Mouse (Mus musculus) limb, embryonic 13.5 days (tissue): Measurements from ENCODE around the gene Glrx2. TPM values are rescaled to one million over a fixed set of nuclear protein-coding genes. Genes with fewer than 3 reads are reported as not detected.

Experiments
- ATAC-seq: fragments of 200-750 bp; cut with Nextera tagmentation; 2 replicates; pipeline ENCODE4 v1.8.0; 2017; ENCODE audit warnings: low read depth, moderate number of reproducible peaks, moderate TSS enrichment; ENCODE audit not compliant: low FRiP score
- H3K27ac ChIP-seq: fragments of 300-500 bp; sonication (generic); 2 replicates; pipeline ENCODE4 v1.5.1; 2015; ENCODE audit warnings: inconsistent platforms, mild to moderate bottlenecking, moderate library complexity
- H3K27me3 ChIP-seq: fragments of 300-500 bp; sonication (generic); 2 replicates; pipeline ENCODE4 v1.6.1; 2015; ENCODE audit warnings: mild to moderate bottlenecking, inconsistent platforms
- H3K36me3 ChIP-seq: fragments of 300-500 bp; sonication (generic); 2 replicates; pipeline ENCODE4 v1.6.1; 2015; ENCODE audit warnings: inconsistent platforms, mild to moderate bottlenecking, moderate library complexity
- H3K4me1 ChIP-seq: fragments of 300-500 bp; sonication (generic); 2 replicates; pipeline ENCODE4 v1.6.1; 2015; ENCODE audit warnings: inconsistent platforms
- H3K4me2 ChIP-seq: fragments of 300-500 bp; sonication (generic); replicated peaks from 2 replicates; pipeline ENCODE4 v1.6.1; 2015; ENCODE audit warnings: inconsistent platforms, mild to moderate bottlenecking, moderate library complexity
- H3K4me3 ChIP-seq: fragments of 300-500 bp; sonication (generic); 2 replicates; pipeline ENCODE4 v1.5.1; 2015; ENCODE audit warnings: moderate library complexity, mild to moderate bottlenecking, inconsistent platforms
- H3K9ac ChIP-seq: fragments of 300-500 bp; sonication (generic); 2 replicates; pipeline ENCODE4 v1.6.1; 2015; ENCODE audit warnings: mild to moderate bottlenecking, inconsistent platforms
- H3K9me3 ChIP-seq: fragments of 300-500 bp; sonication (generic); 2 replicates; pipeline ENCODE4 v1.6.1; 2016; ENCODE audit warnings: inconsistent platforms
- WGBS: fragments of 180-500 bp; shearing (Covaris S2); methylation state at CpG from one replicate; pipeline ENCODE4 v1.1.7; 2015; 5-methylcytosine and 5-hydroxymethylcytosine counted together
- polyA plus RNA-seq: library from polyadenylated mRNA; unstranded; fragments of >200 nt; fragmentation: Nextera tagmentation; extraction: Ambion mirVana; gene quantifications from 2 replicates; pipeline ENCODE4 v1.2.1, GENCODE M21; 2015

The Glrx2 gene
- polyA plus RNA-seq, 1 experiment from 2014 or later = 103 TPM

GRCm38 (mm10) chr1:143727701-143728445, 11.7 kb downstream of the Glrx2 start:
- no peak for ATAC-seq
- Histone ChIP-seq H3K27me3 (no peaks in the 10 kb centered on the region), H3K4me2 (no peak overlapping the region), H3K36me3 (no peaks in the 10 kb centered on the region), H3K4me3 (no peak overlapping the region), H3K9me3 (no peaks in the 10 kb centered on the region), H3K4me1 (no peaks in the 10 kb centered on the region), H3K9ac (no peak overlapping the region), H3K27ac (no peak overlapping the region)
- 68% methylated on average over 9 of the region's 9 CpGs for WGBS

DNA sequence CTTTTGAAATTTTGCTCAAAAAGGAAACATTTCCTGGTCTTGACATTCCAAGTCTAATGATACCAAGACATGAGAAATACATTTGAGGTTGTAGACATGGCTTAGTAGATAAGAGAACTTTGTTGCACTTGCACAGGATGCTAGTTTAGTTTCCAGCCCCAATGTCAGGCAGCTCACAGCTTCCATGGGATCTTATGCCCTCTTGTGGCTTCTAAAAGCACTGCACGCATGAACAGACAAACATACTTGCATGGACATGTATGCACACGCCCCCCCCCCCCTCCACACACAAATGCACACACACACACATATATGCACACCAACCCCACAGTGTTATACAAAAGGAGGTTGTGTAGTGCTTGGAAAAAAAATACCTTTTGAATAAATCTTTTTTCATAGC, 14.8 kb downstream of the Glrx2 start:
- no peak overlapping the region for H3K4me2 ChIP-seq
- ATAC-seq = no peak
- H3K27me3 ChIP-seq = no peaks in the 10 kb centered on the region
- 75% methylated on average over 2 of the region's 2 CpGs for WGBS
- H3K9ac ChIP-seq = no peak overlapping the region
- H3K4me3 ChIP-seq = no peak overlapping the region
- no peaks in the 10 kb centered on the region for H3K9me3 ChIP-seq
- H3K27ac ChIP-seq = no peak overlapping the region
- H3K36me3 ChIP-seq = no peaks in the 10 kb centered on the region
- H3K4me1 ChIP-seq = no peaks in the 10 kb centered on the region

GRCm38 (mm10) chr1:143731691-143732090, 15.6 kb downstream of the Glrx2 start:
- Histone ChIP-seq H3K4me2 (no peak overlapping the region), H3K27me3 (no peaks in the 10 kb centered on the region), H3K9me3 (no peaks in the 10 kb centered on the region), H3K9ac (no peak overlapping the region), H3K4me3 (no peak overlapping the region), H3K4me1 (no peaks in the 10 kb centered on the region), H3K36me3 (no peaks in the 10 kb centered on the region), H3K27ac (no peak overlapping the region)
- 42% methylated on average over 4 of the region's 4 CpGs for WGBS
- no peak for ATAC-seq

- Histone ChIP-seq H3K27ac (no peak overlapping the region), H3K9me3 (no peaks in the 10 kb centered on the region), H3K4me2 (no peak overlapping the region), H3K4me3 (no peak overlapping the region), H3K27me3 (no peaks in the 10 kb centered on the region), H3K4me1 (no peaks in the 10 kb centered on the region), H3K36me3 (no peaks in the 10 kb centered on the region), H3K9ac (no peak overlapping the region)
- ATAC-seq = no peak
- WGBS = 75% methylated on average over 5 of the region's 5 CpGs
Observed at GRCm38 (mm10) chr1:143733914-143734410, 17.8 kb downstream of the Glrx2 start.

DNA sequence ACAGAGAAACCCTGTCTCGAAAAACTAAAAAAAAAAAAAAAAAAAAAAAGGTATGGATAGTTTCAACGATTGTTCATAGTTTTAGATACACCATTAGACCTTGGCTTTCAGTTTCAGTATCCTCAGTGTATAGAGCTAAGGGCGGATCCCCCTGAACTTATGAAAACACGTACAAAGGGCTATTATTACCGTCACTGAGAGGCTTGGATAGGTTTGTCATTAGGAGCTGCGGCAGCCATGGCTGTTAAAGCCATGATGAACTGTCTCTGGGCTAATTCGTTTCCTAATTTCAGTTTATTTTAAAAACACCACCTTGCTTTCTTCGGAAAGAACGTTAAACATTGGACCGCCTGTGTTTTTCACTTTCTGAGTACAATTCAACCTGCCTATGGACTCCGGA, 22.7 kb downstream of the Glrx2 start:
- ATAC-seq = no peak
- WGBS = 27% methylated on average over 11 of the region's 11 CpGs
- Histone ChIP-seq H3K9me3 (no peaks in the 10 kb centered on the region), H3K4me3 (peak overlapping the region; percentile 75), H3K4me2 (peak overlapping the region; percentile 63), H3K27ac (no peak overlapping the region), H3K9ac (peak overlapping the region; percentile 82), H3K27me3 (no peaks in the 10 kb centered on the region), H3K4me1 (peaks cover 4% of the 10 kb centered on the region; the same call in 1 of the 2 replicates), H3K36me3 (peaks cover 15% of the 10 kb centered on the region)

DNA sequence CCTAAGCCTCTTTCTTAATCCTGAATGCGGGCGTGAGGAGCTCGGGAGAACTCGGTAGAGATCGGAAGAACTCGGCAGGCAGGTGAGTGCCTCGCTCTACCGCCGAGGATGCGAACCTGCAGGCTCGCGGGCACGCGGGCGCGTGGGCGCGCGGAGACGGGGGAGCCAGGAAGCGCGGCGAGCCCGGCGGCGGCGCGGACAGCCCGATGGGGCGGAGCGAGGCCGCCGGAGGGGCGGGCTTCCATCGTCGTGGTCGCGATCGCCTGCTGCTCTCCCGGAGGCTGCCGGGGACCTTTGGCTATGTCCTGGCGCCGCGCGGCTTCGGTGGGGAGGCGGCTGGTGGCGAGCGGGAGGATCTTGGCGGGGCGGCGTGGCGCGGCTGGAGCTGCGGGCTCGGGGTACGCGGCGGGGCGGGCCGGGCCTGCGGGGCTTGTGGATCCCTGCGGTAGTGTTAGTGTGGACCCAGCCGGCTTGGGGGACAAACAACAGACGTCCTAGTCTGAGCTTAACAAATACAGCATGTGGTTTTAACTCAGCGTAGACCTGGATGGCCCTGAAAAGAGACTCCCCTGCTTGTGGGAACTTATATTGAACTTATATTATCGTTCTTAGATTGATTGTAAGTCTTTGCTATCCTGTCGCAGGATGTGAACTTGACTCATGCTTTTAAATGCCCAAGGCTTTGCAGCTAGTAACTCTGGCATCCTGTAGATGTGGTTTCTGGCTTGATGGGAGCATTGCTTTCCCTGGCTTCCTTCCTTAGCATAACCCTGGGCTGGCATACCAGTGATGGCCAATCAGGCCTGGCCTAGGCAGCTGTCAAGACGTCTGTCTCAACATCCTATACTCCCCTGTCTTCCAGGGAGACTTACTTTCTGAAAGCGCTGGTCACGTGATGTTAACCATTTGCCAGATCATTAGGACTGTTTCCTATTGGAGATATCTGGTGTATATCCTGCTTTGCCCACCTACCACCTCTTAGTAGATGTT, 23.5 kb downstream of the Glrx2 start:
- Histone ChIP-seq H3K36me3 (peaks cover 23% of the 10 kb centered on the region), H3K4me2 (peak overlapping the region; percentile 63), H3K9me3 (no peaks in the 10 kb centered on the region), H3K27ac (peak overlapping the region; percentile 73), H3K4me1 (peaks cover 4% of the 10 kb centered on the region; the same call in 1 of the 2 replicates), H3K9ac (peak overlapping the region; percentile 82), H3K4me3 (peak overlapping the region; percentile 75), H3K27me3 (no peaks in the 10 kb centered on the region)
- whole genome bisulfite sequencing = under 1% methylated on average over 58 of the region's 71 CpGs
- ATAC-seq = peak; percentile 91

- Histone ChIP-seq H3K9ac (no peak overlapping the region), H3K27me3 (no peaks in the 10 kb centered on the region), H3K4me2 (peak overlapping the region; percentile 63), H3K9me3 (no peaks in the 10 kb centered on the region), H3K4me3 (no peak overlapping the region), H3K4me1 (peaks cover 4% of the 10 kb centered on the region; the same call in 1 of the 2 replicates), H3K27ac (no peak overlapping the region), H3K36me3 (peaks cover 32% of the 10 kb centered on the region)
- ATAC-seq = no peak
- WGBS = 85% methylated on average over 10 of the region's 10 CpGs
Observed at GRCm38 (mm10) chr1:143740581-143740980, 24.4 kb downstream of the Glrx2 start.

DNA sequence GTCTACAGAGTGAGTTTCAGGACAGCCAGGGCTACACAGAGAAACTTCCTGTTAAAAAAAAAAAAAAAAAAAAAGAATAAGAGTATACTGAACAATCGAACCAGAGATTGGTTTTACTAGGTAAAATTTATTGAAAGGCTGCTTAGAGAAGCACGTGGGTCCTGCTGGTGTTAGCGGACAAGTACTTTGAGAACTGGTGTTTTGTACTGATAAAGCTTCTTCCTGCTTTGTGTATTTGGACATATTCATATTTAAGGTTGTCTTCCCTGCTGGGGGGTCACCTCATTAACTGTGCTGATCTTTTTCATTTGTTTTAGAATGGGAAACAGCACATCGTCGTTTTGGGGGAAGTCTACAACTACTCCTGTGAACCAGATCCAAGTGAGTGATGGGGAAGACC, 25.2 kb downstream of the Glrx2 start:
- Histone ChIP-seq H3K4me1 (peaks cover 4% of the 10 kb centered on the region; the same call in 1 of the 2 replicates), H3K4me3 (no peak overlapping the region), H3K9ac (no peak overlapping the region), H3K4me2 (no peak overlapping the region), H3K27me3 (no peaks in the 10 kb centered on the region), H3K27ac (no peak overlapping the region), H3K36me3 (peaks cover 39% of the 10 kb centered on the region), H3K9me3 (no peaks in the 10 kb centered on the region)
- WGBS = 88% methylated on average over 5 of the region's 5 CpGs
- no peak for ATAC-seq

GRCm38 (mm10) chr1:143742186-143742585, 26.0 kb downstream of the Glrx2 start:
- 93% methylated on average over 6 of the region's 6 CpGs for WGBS
- Histone ChIP-seq H3K27ac (no peak overlapping the region), H3K36me3 (peaks cover 47% of the 10 kb centered on the region), H3K4me2 (no peak overlapping the region), H3K9ac (no peak overlapping the region), H3K4me3 (no peak overlapping the region), H3K4me1 (peaks cover 4% of the 10 kb centered on the region; the same call in 1 of the 2 replicates), H3K27me3 (no peaks in the 10 kb centered on the region), H3K9me3 (no peaks in the 10 kb centered on the region)
- ATAC-seq = no peak

DNA sequence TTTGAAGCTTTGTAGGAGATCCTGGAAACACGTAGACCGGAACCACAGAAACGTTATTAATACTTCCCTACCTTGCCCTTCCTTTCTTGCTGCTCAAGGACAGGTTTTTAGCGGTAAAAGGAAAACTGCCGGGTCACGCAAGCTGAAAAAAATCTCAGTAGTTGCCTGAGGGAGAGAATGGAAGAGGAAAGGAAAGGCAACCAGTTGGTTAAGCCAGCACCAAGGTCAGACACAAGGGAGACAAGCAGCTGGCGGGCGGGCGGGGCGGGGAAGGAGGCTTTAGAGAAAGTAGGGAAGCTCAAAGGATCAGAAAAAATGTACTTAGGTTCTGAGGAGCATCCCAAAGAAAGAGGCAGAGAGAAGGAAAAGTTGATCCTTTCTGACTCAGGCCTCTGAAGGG, 29.7 kb downstream of the Glrx2 start:
- no peaks in the 10 kb centered on the region for H3K27me3 ChIP-seq
- H3K9me3 ChIP-seq = no peaks in the 10 kb centered on the region
- no peak overlapping the region for H3K9ac ChIP-seq
- H3K4me3 ChIP-seq = no peak overlapping the region
- WGBS = 86% methylated on average over 10 of the region's 10 CpGs
- no peak for ATAC-seq
- no peak overlapping the region for H3K27ac ChIP-seq
- H3K4me2 ChIP-seq = no peak overlapping the region
- peaks cover 69% of the 10 kb centered on the region for H3K36me3 ChIP-seq
- no peaks in the 10 kb centered on the region for H3K4me1 ChIP-seq

GRCm38 (mm10) chr1:143762159-143762558, 46.0 kb downstream of the Glrx2 start:
- Histone ChIP-seq H3K9me3 (no peaks in the 10 kb centered on the region), H3K4me2 (no peak overlapping the region), H3K27me3 (no peaks in the 10 kb centered on the region), H3K27ac (no peak overlapping the region), H3K4me1 (no peaks in the 10 kb centered on the region), H3K9ac (no peak overlapping the region), H3K4me3 (no peak overlapping the region), H3K36me3 (peaks cover 74% of the 10 kb centered on the region)
- ATAC-seq = no peak
- WGBS = 95% methylated on average over 8 of the region's 8 CpGs

- 89% methylated on average over 1 of the region's 1 CpGs for WGBS
- Histone ChIP-seq H3K36me3 (peaks cover 54% of the 10 kb centered on the region), H3K9ac (no peak overlapping the region)
Observed at GRCm38 (mm10) chr1:143764443-143764842, 48.3 kb downstream of the Glrx2 start.

More at GRCm38 (mm10) chr1:143764443-143764842, 48.3 kb downstream of the Glrx2 start:
- no peaks in the 10 kb centered on the region for H3K27me3 ChIP-seq
- no peaks in the 10 kb centered on the region for H3K4me1 ChIP-seq
- H3K4me2 ChIP-seq = no peak overlapping the region
- H3K27ac ChIP-seq = no peak overlapping the region
- H3K4me3 ChIP-seq = no peak overlapping the region
- ATAC-seq = no peak
- H3K9me3 ChIP-seq = no peaks in the 10 kb centered on the region
